Mouse (Mus musculus): ENCODE measurements around the gene Rasgrf1. TPM values are rescaled to one million over a fixed set of nuclear protein-coding genes. Genes with fewer than 3 reads are reported as not detected.

Gene Rasgrf1
- polyA plus RNA-seq, 1 experiment from 2014 or later = 11.2 TPM

GRCm38 (mm10) chr9:89972321-89972720, 62.6 kb downstream of the Rasgrf1 start:
- Histone ChIP-seq H3K27ac (ENCODE audit: low read length) (no peak overlapping the region), H3K4me3 (replicated peaks; ENCODE audit: low read length) (no peak overlapping the region), H3K27me3 (replicated peaks; ENCODE audit: control insufficient read depth, insufficient read depth, low read length) (no peaks in the 10 kb centered on the region), H3K4me2 (ENCODE audit: low read length) (no peak overlapping the region), H3K9me3 (ENCODE audit: control insufficient read depth, low read length) (no peaks in the 10 kb centered on the region), H3K36me3 (ENCODE audit: control insufficient read depth, insufficient read depth) (no peaks in the 10 kb centered on the region), H3K4me1 (replicated peaks; ENCODE audit: control insufficient read depth, insufficient read depth, low read length) (peaks cover 9% of the 10 kb centered on the region), H3K9ac (replicated peaks; ENCODE audit: low read depth, low read length) (no peak overlapping the region)
- no peak for ATAC-seq
- 65% methylated on average over 3 of the region's 3 CpGs for WGBS

GRCm38 (mm10) chr9:89973856-89974255, 64.1 kb downstream of the Rasgrf1 start:
- H3K9ac ChIP-seq (replicated peaks; ENCODE audit: low read depth, low read length) = no peak overlapping the region
- WGBS = 23% methylated on average over 5 of the region's 5 CpGs
- peaks cover 9% of the 10 kb centered on the region for H3K4me1 ChIP-seq (replicated peaks; ENCODE audit: control insufficient read depth, insufficient read depth, low read length)
- H3K27ac ChIP-seq (ENCODE audit: low read length) = peak overlapping the region; percentile 58
- H3K9me3 ChIP-seq (ENCODE audit: control insufficient read depth, low read length) = no peaks in the 10 kb centered on the region
- H3K27me3 ChIP-seq (replicated peaks; ENCODE audit: control insufficient read depth, insufficient read depth, low read length) = no peaks in the 10 kb centered on the region
- no peak overlapping the region for H3K4me2 ChIP-seq (ENCODE audit: low read length)
- no peaks in the 10 kb centered on the region for H3K36me3 ChIP-seq (ENCODE audit: control insufficient read depth, insufficient read depth)
- H3K4me3 ChIP-seq (replicated peaks; ENCODE audit: low read length) = no peak overlapping the region
- peak; percentile 78 for ATAC-seq

GRCm38 (mm10) chr9:89974463-89974931, 64.8 kb downstream of the Rasgrf1 start:
- Histone ChIP-seq H3K36me3 (ENCODE audit: control insufficient read depth, insufficient read depth) (no peaks in the 10 kb centered on the region), H3K4me1 (replicated peaks; ENCODE audit: control insufficient read depth, insufficient read depth, low read length) (peaks cover 9% of the 10 kb centered on the region), H3K4me3 (replicated peaks; ENCODE audit: low read length) (no peak overlapping the region), H3K9ac (replicated peaks; ENCODE audit: low read depth, low read length) (no peak overlapping the region), H3K4me2 (ENCODE audit: low read length) (no peak overlapping the region), H3K27ac (ENCODE audit: low read length) (peak overlapping the region; percentile 58; the same call in 1 of the 2 replicates), H3K27me3 (replicated peaks; ENCODE audit: control insufficient read depth, insufficient read depth, low read length) (no peaks in the 10 kb centered on the region), H3K9me3 (ENCODE audit: control insufficient read depth, low read length) (no peaks in the 10 kb centered on the region)
- WGBS = 49% methylated on average over 10 of the region's 10 CpGs
- peak; percentile 71 for ATAC-seq

- Histone ChIP-seq H3K4me2 (ENCODE audit: low read length) (no peak overlapping the region), H3K4me1 (replicated peaks; ENCODE audit: control insufficient read depth, insufficient read depth, low read length) (peaks cover 9% of the 10 kb centered on the region), H3K9ac (replicated peaks; ENCODE audit: low read depth, low read length) (no peak overlapping the region), H3K9me3 (ENCODE audit: control insufficient read depth, low read length) (no peaks in the 10 kb centered on the region), H3K27ac (ENCODE audit: low read length) (no peak overlapping the region), H3K27me3 (replicated peaks; ENCODE audit: control insufficient read depth, insufficient read depth, low read length) (no peaks in the 10 kb centered on the region), H3K36me3 (ENCODE audit: control insufficient read depth, insufficient read depth) (no peaks in the 10 kb centered on the region), H3K4me3 (replicated peaks; ENCODE audit: low read length) (no peak overlapping the region)
- no peak for ATAC-seq
- WGBS = 82% methylated on average over 6 of the region's 6 CpGs
Measured at GRCm38 (mm10) chr9:89976366-89976940, 66.7 kb downstream of the Rasgrf1 start.

- Histone ChIP-seq H3K9me3 (ENCODE audit: control insufficient read depth, low read length) (no peaks in the 10 kb centered on the region), H3K4me3 (replicated peaks; ENCODE audit: low read length) (no peak overlapping the region), H3K9ac (replicated peaks; ENCODE audit: low read depth, low read length) (no peak overlapping the region), H3K27ac (ENCODE audit: low read length) (no peak overlapping the region), H3K4me2 (ENCODE audit: low read length) (no peak overlapping the region), H3K4me1 (replicated peaks; ENCODE audit: control insufficient read depth, insufficient read depth, low read length) (peaks cover 5% of the 10 kb centered on the region), H3K27me3 (replicated peaks; ENCODE audit: control insufficient read depth, insufficient read depth, low read length) (no peaks in the 10 kb centered on the region), H3K36me3 (ENCODE audit: control insufficient read depth, insufficient read depth) (no peaks in the 10 kb centered on the region)
- 29% methylated on average over 3 of the region's 3 CpGs for whole genome bisulfite sequencing
- ATAC-seq = no peak
Measured at GRCm38 (mm10) chr9:89979248-89979647, 69.5 kb downstream of the Rasgrf1 start.

- Histone ChIP-seq H3K4me3 (replicated peaks; ENCODE audit: low read length) (no peak overlapping the region), H3K27me3 (replicated peaks; ENCODE audit: control insufficient read depth, insufficient read depth, low read length) (no peaks in the 10 kb centered on the region), H3K9me3 (ENCODE audit: control insufficient read depth, low read length) (no peaks in the 10 kb centered on the region), H3K4me1 (replicated peaks; ENCODE audit: control insufficient read depth, insufficient read depth, low read length) (no peaks in the 10 kb centered on the region), H3K4me2 (ENCODE audit: low read length) (no peak overlapping the region), H3K27ac (ENCODE audit: low read length) (no peak overlapping the region), H3K36me3 (ENCODE audit: control insufficient read depth, insufficient read depth) (no peaks in the 10 kb centered on the region), H3K9ac (replicated peaks; ENCODE audit: low read depth, low read length) (no peak overlapping the region)
- 79% methylated on average over 1 of the region's 1 CpGs for WGBS
- no peak for ATAC-seq
Measured at GRCm38 (mm10) chr9:89982256-89982655, 72.5 kb downstream of the Rasgrf1 start.

- no peak overlapping the region for H3K4me2 ChIP-seq (ENCODE audit: low read length)
- H3K9ac ChIP-seq (replicated peaks; ENCODE audit: low read depth, low read length) = no peak overlapping the region
- no peak overlapping the region for H3K27ac ChIP-seq (ENCODE audit: low read length)
- H3K27me3 ChIP-seq (replicated peaks; ENCODE audit: control insufficient read depth, insufficient read depth, low read length) = no peaks in the 10 kb centered on the region
- no peaks in the 10 kb centered on the region for H3K9me3 ChIP-seq (ENCODE audit: control insufficient read depth, low read length)
- 90% methylated on average over 3 of the region's 3 CpGs for WGBS
- no peaks in the 10 kb centered on the region for H3K4me1 ChIP-seq (replicated peaks; ENCODE audit: control insufficient read depth, insufficient read depth, low read length)
- no peaks in the 10 kb centered on the region for H3K36me3 ChIP-seq (ENCODE audit: control insufficient read depth, insufficient read depth)
- ATAC-seq = no peak
- no peak overlapping the region for H3K4me3 ChIP-seq (replicated peaks; ENCODE audit: low read length)
Measured at GRCm38 (mm10) chr9:89988053-89988452, 78.3 kb downstream of the Rasgrf1 start.

GRCm38 (mm10) chr9:89988811-89989528, 79.3 kb downstream of the Rasgrf1 start:
- WGBS = 88% methylated on average over 10 of the region's 10 CpGs
- Histone ChIP-seq H3K36me3 (ENCODE audit: control insufficient read depth, insufficient read depth) (no peaks in the 10 kb centered on the region), H3K9me3 (ENCODE audit: control insufficient read depth, low read length) (no peaks in the 10 kb centered on the region), H3K4me2 (ENCODE audit: low read length) (no peak overlapping the region), H3K27me3 (replicated peaks; ENCODE audit: control insufficient read depth, insufficient read depth, low read length) (no peaks in the 10 kb centered on the region), H3K4me3 (replicated peaks; ENCODE audit: low read length) (no peak overlapping the region), H3K4me1 (replicated peaks; ENCODE audit: control insufficient read depth, insufficient read depth, low read length) (no peaks in the 10 kb centered on the region), H3K27ac (ENCODE audit: low read length) (no peak overlapping the region), H3K9ac (replicated peaks; ENCODE audit: low read depth, low read length) (no peak overlapping the region)
- ATAC-seq = no peak

GRCm38 (mm10) chr9:90006432-90006831, 96.7 kb downstream of the Rasgrf1 start:
- no peaks in the 10 kb centered on the region for H3K27me3 ChIP-seq (replicated peaks; ENCODE audit: control insufficient read depth, insufficient read depth, low read length)
- ATAC-seq = no peak
- 90% methylated on average over 3 of the region's 3 CpGs for WGBS
- no peak overlapping the region for H3K4me3 ChIP-seq (replicated peaks; ENCODE audit: low read length)
- H3K27ac ChIP-seq (ENCODE audit: low read length) = no peak overlapping the region
- H3K36me3 ChIP-seq (ENCODE audit: control insufficient read depth, insufficient read depth) = no peaks in the 10 kb centered on the region
- no peak overlapping the region for H3K9ac ChIP-seq (replicated peaks; ENCODE audit: low read depth, low read length)
- no peaks in the 10 kb centered on the region for H3K9me3 ChIP-seq (ENCODE audit: control insufficient read depth, low read length)
- H3K4me1 ChIP-seq (replicated peaks; ENCODE audit: control insufficient read depth, insufficient read depth, low read length) = no peaks in the 10 kb centered on the region
- H3K4me2 ChIP-seq (ENCODE audit: low read length) = no peak overlapping the region

Data from forebrain, embryonic 16.5 days (tissue).